Mouse (Mus musculus) heart, postnatal 0 days (tissue): ENCODE data around the gene Atp11b. TPM values are rescaled to one million over a fixed set of nuclear protein-coding genes. Genes with fewer than 3 reads are reported as not detected.

Source experiments
- ATAC-seq: fragments of 200-750 bp; cut with Nextera tagmentation; 2 replicates; pipeline ENCODE4 v1.8.0; 2017; ENCODE audit warnings: low read depth, moderate number of reproducible peaks, moderate library complexity; ENCODE audit not compliant: insufficient read depth
- DNase-seq: peaks from one replicate; pipeline ENCODE4 v3.0.0-alpha.2; 2016; ENCODE audit warnings: low spot score
- H3K27ac ChIP-seq: fragments of 300-500 bp; sonication (generic); 2 replicates; pipeline ENCODE4 v1.5.1; 2014; ENCODE audit warnings: low read depth, mild to moderate bottlenecking
- H3K27me3 ChIP-seq: fragments of 300-500 bp; sonication (generic); 2 replicates; pipeline ENCODE4 v1.6.1; 2014; ENCODE audit warnings: low read length, mixed read lengths; ENCODE audit not compliant: control insufficient read depth, insufficient read depth
- H3K36me3 ChIP-seq: fragments of 300-500 bp; sonication (generic); replicated peaks from 2 replicates; pipeline ENCODE4 v1.6.1; 2014; ENCODE audit warnings: low read length, mixed read lengths; ENCODE audit not compliant: control insufficient read depth, insufficient read depth
- H3K4me1 ChIP-seq: fragments of 300-500 bp; sonication (generic); 2 replicates; pipeline ENCODE4 v1.6.1; 2014; ENCODE audit warnings: antibody characterized with exemption; ENCODE audit not compliant: control insufficient read depth, insufficient read depth
- H3K4me2 ChIP-seq: fragments of 300-500 bp; sonication (generic); 2 replicates; pipeline ENCODE4 v1.6.1; 2014; ENCODE audit warnings: low read depth, mild to moderate bottlenecking, low read length, moderate library complexity
- H3K4me3 ChIP-seq: fragments of 300-500 bp; sonication (generic); 2 replicates; pipeline ENCODE4 v1.5.1; 2014; ENCODE audit warnings: low read depth, low read length
- H3K9ac ChIP-seq: fragments of 300-500 bp; sonication (generic); replicated peaks from 2 replicates; pipeline ENCODE4 v1.6.1; 2014; ENCODE audit warnings: low read depth, low read length, mixed read lengths
- H3K9me3 ChIP-seq: fragments of 300-500 bp; sonication (generic); replicated peaks from 2 replicates; pipeline ENCODE4 v1.6.1; 2016; ENCODE audit warnings: low read length; ENCODE audit not compliant: control insufficient read depth
- CTCF ChIP-seq: IDR thresholded peaks from 2 replicates; pipeline ENCODE4 v1.5.1; 2016; ENCODE audit warnings: antibody characterized with exemption, control low read depth, low read depth
- EP300 ChIP-seq: IDR thresholded peaks from 2 replicates; pipeline ENCODE4 v1.6.1; 2016; ENCODE audit warnings: antibody characterized with exemption, low read depth
- WGBS: fragments of 180-500 bp; shearing (Covaris S2); extraction: QIAGEN DNeasy Blood & Tissue Kit; methylation state at CpG from one replicate; pipeline ENCODE4 v1.1.7; 2014; 5-methylcytosine and 5-hydroxymethylcytosine counted together
- polyA plus RNA-seq: library from polyadenylated mRNA; unstranded; fragments of >200 nt; fragmentation: Nextera tagmentation; extraction: Ambion mirVana; gene quantifications from 2 replicates; pipeline ENCODE4 v1.2.1, GENCODE M21; 2015
- total RNA-seq: library from RNA; depleted of rRNA; stranded (reverse); fragments of >200 nt; gene quantifications from 2 replicates; pipeline ENCODE4 v1.2.3, GENCODE M21; 2014; ENCODE audit warnings: low replicate concordance

Gene Atp11b
- total and polyA plus RNA-seq, 2 experiments from 2014 or later = 12.7 to 34.8 TPM

DNA sequence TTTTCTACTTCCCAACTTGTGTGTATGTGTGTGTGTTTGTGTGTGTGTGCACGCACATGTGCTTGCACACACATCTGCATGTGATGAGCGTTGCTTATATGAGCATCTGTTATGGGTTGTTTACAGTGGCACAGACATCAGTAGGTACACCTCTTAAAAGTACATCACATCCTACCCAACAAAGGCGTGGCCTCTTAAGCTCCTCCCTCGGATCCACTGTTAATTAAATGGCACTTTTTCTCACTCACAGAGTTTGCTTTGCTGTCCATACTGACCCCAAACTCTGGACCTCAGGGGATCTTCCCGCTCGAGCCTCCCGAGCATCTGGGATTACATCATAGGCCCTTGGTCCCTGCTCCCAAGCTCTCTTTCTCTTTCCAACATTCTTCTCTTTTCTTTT, 31.1 kb upstream of the Atp11b start:
- Histone ChIP-seq H3K4me2 (no peak overlapping the region), H3K27me3 (no peaks in the 10 kb centered on the region), H3K36me3 (no peaks in the 10 kb centered on the region), H3K4me1 (0 out of 2 replicates have a peak, but pooled peaks cover 4% of the 10 kb centered on the region), H3K27ac (no peak overlapping the region), H3K9me3 (no peaks in the 10 kb centered on the region), H3K4me3 (no peak overlapping the region), H3K9ac (no peak overlapping the region)
- DNase-seq (no peak), ATAC-seq (no peak)
- WGBS = 86% methylated on average over 7 of the region's 7 CpGs
- TF ChIP-seq EP300 = no peak
- no peak for TF ChIP-seq CTCF

DNA sequence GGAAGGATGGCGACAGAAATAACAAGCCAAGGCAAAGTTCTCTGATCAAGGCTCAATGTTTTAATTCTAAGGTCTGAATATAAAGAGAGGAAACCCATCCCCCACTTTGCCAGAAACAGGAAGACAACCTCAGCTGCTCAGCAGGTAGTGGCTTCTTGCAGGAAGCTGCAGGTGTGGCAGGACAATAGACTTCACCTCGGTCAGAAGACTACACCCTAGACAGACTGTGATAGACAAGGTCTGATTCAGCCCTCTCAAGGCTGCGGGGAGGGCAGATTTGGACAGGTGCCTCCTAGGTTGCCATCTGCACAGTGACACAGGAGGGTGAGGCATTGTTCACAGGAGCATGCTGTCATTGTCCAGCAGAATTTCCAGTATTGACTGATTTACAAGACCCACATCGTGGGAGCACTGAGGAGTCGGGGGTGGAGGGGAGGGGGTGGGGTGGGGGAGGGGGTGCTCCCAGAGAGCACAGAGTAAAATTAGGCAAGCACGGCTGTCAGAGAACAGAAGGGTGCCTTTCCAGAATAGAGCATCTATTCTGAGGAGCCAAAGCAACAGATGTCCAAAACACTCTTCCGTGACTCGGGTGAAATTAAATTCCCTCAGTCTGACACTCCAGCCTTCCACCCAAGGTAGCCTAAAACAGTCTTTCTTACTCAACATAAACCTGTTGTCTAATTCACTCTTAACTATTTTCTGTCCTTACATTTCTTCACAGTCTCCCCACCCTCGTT, 30.2 kb upstream of the Atp11b start:
- 0 out of 2 replicates have a peak, but pooled peaks cover 4% of the 10 kb centered on the region for H3K4me1 ChIP-seq
- no peak overlapping the region for H3K4me2 ChIP-seq
- H3K27me3 ChIP-seq = no peaks in the 10 kb centered on the region
- no peak for DNase-seq
- H3K36me3 ChIP-seq = no peaks in the 10 kb centered on the region
- 55% methylated on average over 9 of the region's 9 CpGs for WGBS
- TF ChIP-seq CTCF (no peak), EP300 (no peak)
- no peak overlapping the region for H3K4me3 ChIP-seq
- no peak overlapping the region for H3K9ac ChIP-seq
- no peak overlapping the region for H3K27ac ChIP-seq
- no peaks in the 10 kb centered on the region for H3K9me3 ChIP-seq
- no peak for ATAC-seq

DNA sequence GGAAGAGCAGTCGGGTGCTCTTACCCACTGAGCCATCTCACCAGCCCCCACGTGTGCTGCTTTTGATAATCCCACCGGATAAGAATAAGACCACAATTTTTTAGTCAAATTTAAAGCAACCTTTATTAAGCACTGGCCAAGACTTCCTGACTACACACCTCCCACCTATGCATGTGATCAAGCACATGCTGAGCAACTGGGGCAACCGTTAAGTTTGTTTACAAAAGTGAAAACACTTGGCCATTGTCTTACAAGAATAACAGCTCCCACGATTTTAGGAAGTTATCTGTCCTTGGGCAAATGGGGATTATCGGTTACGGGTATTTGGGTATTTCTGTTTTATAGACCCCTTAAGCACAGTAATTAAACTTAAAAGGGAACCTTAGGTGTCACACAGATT, 28.8 kb upstream of the Atp11b start:
- Histone ChIP-seq H3K4me1 (0 out of 2 replicates have a peak, but pooled peaks cover 4% of the 10 kb centered on the region), H3K4me2 (no peak overlapping the region), H3K27ac (no peak overlapping the region), H3K4me3 (no peak overlapping the region), H3K9me3 (no peaks in the 10 kb centered on the region), H3K27me3 (no peaks in the 10 kb centered on the region), H3K9ac (no peak overlapping the region), H3K36me3 (no peaks in the 10 kb centered on the region)
- ATAC-seq (no peak), DNase-seq (no peak)
- 56% methylated on average over 7 of the region's 7 CpGs for WGBS
- no peak for TF ChIP-seq EP300
- TF ChIP-seq CTCF = no peak

DNA sequence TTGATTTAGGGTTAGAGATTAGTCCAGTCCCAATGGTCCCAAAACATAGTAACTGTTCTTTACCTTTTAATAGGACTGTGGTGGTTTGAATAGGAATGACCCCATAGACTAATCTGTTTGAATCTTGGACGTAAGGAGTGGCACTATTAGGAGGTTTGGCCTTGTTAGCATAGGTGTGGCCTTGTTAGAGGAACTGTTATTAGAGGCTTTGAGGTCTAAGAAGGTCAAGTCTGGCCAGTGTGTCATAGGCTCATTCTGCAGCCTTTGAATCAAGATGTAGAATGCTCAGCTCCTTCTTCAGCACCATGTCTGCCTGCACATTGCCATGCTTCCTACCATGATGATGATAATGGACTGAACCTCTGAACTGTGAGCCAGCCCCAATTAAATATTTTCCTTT, 27.0 kb upstream of the Atp11b start:
- Histone ChIP-seq H3K4me1 (0 out of 2 replicates have a peak, but pooled peaks cover 2% of the 10 kb centered on the region), H3K9ac (no peak overlapping the region), H3K9me3 (no peaks in the 10 kb centered on the region), H3K4me2 (no peak overlapping the region), H3K27me3 (no peaks in the 10 kb centered on the region), H3K27ac (no peak overlapping the region), H3K36me3 (no peaks in the 10 kb centered on the region), H3K4me3 (no peak overlapping the region)
- DNase-seq (no peak), ATAC-seq (no peak)
- WGBS = 77% methylated on average over 1 of the region's 1 CpGs
- no peak for TF ChIP-seq EP300

DNA sequence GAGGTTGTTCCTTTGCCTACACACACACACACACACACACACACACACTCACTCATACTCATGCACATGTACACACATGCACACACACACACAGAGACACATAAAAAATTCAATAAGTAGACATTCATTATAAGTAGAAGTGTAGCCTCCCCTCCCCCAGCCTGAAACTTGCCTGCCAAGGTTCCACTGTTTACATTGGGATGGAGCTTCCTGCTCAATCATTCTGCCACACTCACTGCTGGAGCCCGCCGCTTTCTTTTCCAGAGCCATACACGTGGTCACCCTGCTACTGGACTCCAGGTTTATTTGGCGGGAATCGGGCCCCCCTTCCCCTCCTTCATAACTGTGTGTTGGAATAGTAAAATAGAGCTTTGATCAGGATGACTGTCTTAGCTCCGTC, 24.4 kb upstream of the Atp11b start:
- 65% methylated on average over 6 of the region's 6 CpGs for WGBS
- DNase-seq = no peak
- Histone ChIP-seq H3K4me3 (no peak overlapping the region), H3K9me3 (peaks cover 5% of the 10 kb centered on the region; the same call in 1 of the 2 replicates), H3K4me1 (no peaks in the 10 kb centered on the region), H3K4me2 (no peak overlapping the region), H3K9ac (no peak overlapping the region), H3K27me3 (no peaks in the 10 kb centered on the region), H3K36me3 (no peaks in the 10 kb centered on the region), H3K27ac (no peak overlapping the region)
- no peak for ATAC-seq
- TF ChIP-seq EP300 (no peak), CTCF (no peak)
